Mouse (Mus musculus) limb, embryonic 13.5 days (tissue): ENCODE measurements around the gene Gm19426. TPM values are rescaled to one million over a fixed set of nuclear protein-coding genes. Genes with fewer than 3 reads are reported as not detected.
A peak's percentile ranks its signal among the peaks of the same experiment; 100 is the strongest.

ENCODE experiments used
- ATAC-seq: fragments of 200-750 bp; cut with Nextera tagmentation; 2 replicates; pipeline ENCODE4 v1.8.0; 2017; ENCODE audit warnings: low read depth, moderate number of reproducible peaks, moderate TSS enrichment; ENCODE audit not compliant: low FRiP score
- H3K27ac ChIP-seq: fragments of 300-500 bp; sonication (generic); 2 replicates; pipeline ENCODE4 v1.5.1; 2015; ENCODE audit warnings: inconsistent platforms, mild to moderate bottlenecking, moderate library complexity
- H3K27me3 ChIP-seq: fragments of 300-500 bp; sonication (generic); 2 replicates; pipeline ENCODE4 v1.6.1; 2015; ENCODE audit warnings: mild to moderate bottlenecking, inconsistent platforms
- H3K36me3 ChIP-seq: fragments of 300-500 bp; sonication (generic); 2 replicates; pipeline ENCODE4 v1.6.1; 2015; ENCODE audit warnings: inconsistent platforms, mild to moderate bottlenecking, moderate library complexity
- H3K4me1 ChIP-seq: fragments of 300-500 bp; sonication (generic); 2 replicates; pipeline ENCODE4 v1.6.1; 2015; ENCODE audit warnings: inconsistent platforms
- H3K4me2 ChIP-seq: fragments of 300-500 bp; sonication (generic); replicated peaks from 2 replicates; pipeline ENCODE4 v1.6.1; 2015; ENCODE audit warnings: inconsistent platforms, mild to moderate bottlenecking, moderate library complexity
- H3K4me3 ChIP-seq: fragments of 300-500 bp; sonication (generic); 2 replicates; pipeline ENCODE4 v1.5.1; 2015; ENCODE audit warnings: moderate library complexity, mild to moderate bottlenecking, inconsistent platforms
- H3K9ac ChIP-seq: fragments of 300-500 bp; sonication (generic); 2 replicates; pipeline ENCODE4 v1.6.1; 2015; ENCODE audit warnings: mild to moderate bottlenecking, inconsistent platforms
- H3K9me3 ChIP-seq: fragments of 300-500 bp; sonication (generic); 2 replicates; pipeline ENCODE4 v1.6.1; 2016; ENCODE audit warnings: inconsistent platforms
- WGBS: fragments of 180-500 bp; shearing (Covaris S2); methylation state at CpG from one replicate; pipeline ENCODE4 v1.1.7; 2015; 5-methylcytosine and 5-hydroxymethylcytosine counted together
- polyA plus RNA-seq: library from polyadenylated mRNA; unstranded; fragments of >200 nt; fragmentation: Nextera tagmentation; extraction: Ambion mirVana; gene quantifications from 2 replicates; pipeline ENCODE4 v1.2.1, GENCODE M21; 2015

Gm19426 gene
- polyA plus RNA-seq, 1 experiment from 2014 or later = 11.4 TPM

DNA sequence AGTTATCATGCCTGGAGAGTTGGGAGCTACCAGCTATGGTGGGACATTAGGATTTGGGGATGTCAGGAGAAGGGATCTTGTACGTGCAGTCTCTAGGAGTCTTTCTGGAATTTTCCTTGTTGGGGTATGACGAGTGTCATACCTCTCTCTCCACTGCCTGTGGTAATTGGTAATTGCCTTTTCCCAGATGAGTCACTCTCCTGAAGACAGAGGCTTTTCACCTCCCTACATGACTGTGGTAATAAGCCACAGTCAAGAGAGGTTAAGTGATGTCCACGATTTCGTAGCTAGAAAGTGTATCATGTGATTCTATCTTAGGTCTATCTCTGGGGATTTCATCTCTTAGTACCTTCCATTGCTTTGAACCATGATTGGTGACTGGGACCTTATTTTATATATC, 29.0 kb upstream of the Gm19426 start:
- Histone ChIP-seq H3K4me3 (no peak overlapping the region), H3K9me3 (no peaks in the 10 kb centered on the region), H3K36me3 (no peaks in the 10 kb centered on the region), H3K9ac (no peak overlapping the region), H3K27me3 (no peaks in the 10 kb centered on the region), H3K4me1 (peaks cover 9% of the 10 kb centered on the region), H3K4me2 (no peak overlapping the region), H3K27ac (no peak overlapping the region)
- no peak for ATAC-seq
- 85% methylated on average over 4 of the region's 4 CpGs for WGBS

DNA sequence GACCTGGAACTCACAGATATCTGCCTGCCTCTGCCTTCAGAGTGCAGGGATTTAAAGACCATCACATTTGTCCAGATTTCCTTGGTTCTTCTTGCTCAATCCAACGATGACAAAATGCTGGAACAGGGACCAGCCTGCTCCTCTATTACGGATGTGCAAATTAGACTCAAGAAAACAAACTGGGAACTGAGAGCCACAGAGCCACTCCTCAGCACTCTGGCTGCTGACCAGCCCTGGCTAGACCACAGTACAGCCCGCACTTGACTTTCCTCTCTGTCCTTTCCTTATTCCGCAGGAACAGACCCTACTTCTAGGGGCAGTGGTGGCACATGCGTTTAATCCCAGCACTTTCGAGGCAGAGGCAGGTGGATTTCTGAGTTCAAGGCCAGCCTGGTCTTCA, 27.0 kb upstream of the Gm19426 start:
- H3K27ac ChIP-seq = no peak overlapping the region
- H3K9me3 ChIP-seq = no peaks in the 10 kb centered on the region
- H3K36me3 ChIP-seq = no peaks in the 10 kb centered on the region
- 73% methylated on average over 6 of the region's 6 CpGs for WGBS
- ATAC-seq = no peak
- peaks cover 9% of the 10 kb centered on the region for H3K4me1 ChIP-seq
- no peak overlapping the region for H3K9ac ChIP-seq
- H3K4me2 ChIP-seq = no peak overlapping the region
- H3K4me3 ChIP-seq = no peak overlapping the region
- no peaks in the 10 kb centered on the region for H3K27me3 ChIP-seq

DNA sequence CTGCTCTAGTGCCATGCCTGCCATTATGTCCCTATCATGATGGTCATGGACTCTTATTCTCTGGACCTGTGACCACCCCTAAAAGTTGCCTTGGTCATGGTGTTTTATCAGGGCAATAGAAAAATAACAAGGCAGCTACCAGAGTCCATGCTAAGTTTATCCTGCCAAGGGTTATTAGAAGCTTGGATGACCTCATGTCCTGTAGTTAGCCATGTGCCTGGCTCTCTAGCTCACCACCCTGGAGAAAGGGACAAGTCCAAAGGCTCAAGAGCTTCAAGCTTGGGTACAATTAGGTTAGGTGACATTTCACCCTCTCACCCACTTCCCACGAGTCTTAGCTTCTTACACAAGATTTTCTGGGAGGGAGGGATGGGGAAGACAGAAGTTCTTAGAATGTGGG, 19.4 kb upstream of the Gm19426 start:
- Histone ChIP-seq H3K27ac (no peak overlapping the region), H3K9me3 (no peaks in the 10 kb centered on the region), H3K27me3 (no peaks in the 10 kb centered on the region), H3K4me3 (no peak overlapping the region), H3K4me1 (no peaks in the 10 kb centered on the region), H3K36me3 (no peaks in the 10 kb centered on the region), H3K4me2 (no peak overlapping the region), H3K9ac (no peak overlapping the region)
- ATAC-seq = no peak
- WGBS = 46% methylated on average over 1 of the region's 1 CpGs

GRCm38 (mm10) chr2:84762295-84762694, 18.8 kb upstream of the Gm19426 start:
- WGBS = 63% methylated on average over 3 of the region's 4 CpGs
- Histone ChIP-seq H3K36me3 (no peaks in the 10 kb centered on the region), H3K4me1 (no peaks in the 10 kb centered on the region), H3K27ac (no peak overlapping the region), H3K9me3 (no peaks in the 10 kb centered on the region), H3K27me3 (no peaks in the 10 kb centered on the region), H3K9ac (no peak overlapping the region), H3K4me2 (no peak overlapping the region), H3K4me3 (no peak overlapping the region)
- ATAC-seq = no peak

GRCm38 (mm10) chr2:84761840-84762239, 18.4 kb upstream of the Gm19426 start:
- Histone ChIP-seq H3K27me3 (no peaks in the 10 kb centered on the region), H3K9ac (no peak overlapping the region), H3K36me3 (no peaks in the 10 kb centered on the region), H3K9me3 (no peaks in the 10 kb centered on the region), H3K4me3 (no peak overlapping the region), H3K4me2 (no peak overlapping the region), H3K4me1 (no peaks in the 10 kb centered on the region), H3K27ac (no peak overlapping the region)
- ATAC-seq = no peak
- WGBS = 76% methylated on average over 1 of the region's 1 CpGs

GRCm38 (mm10) chr2:84761309-84761708, 17.9 kb upstream of the Gm19426 start:
- H3K9ac ChIP-seq = no peak overlapping the region
- H3K4me2 ChIP-seq = no peak overlapping the region
- no peak overlapping the region for H3K4me3 ChIP-seq
- 78% methylated on average over 3 of the region's 3 CpGs for WGBS
- no peak for ATAC-seq
- H3K9me3 ChIP-seq = no peaks in the 10 kb centered on the region
- no peaks in the 10 kb centered on the region for H3K4me1 ChIP-seq
- no peak overlapping the region for H3K27ac ChIP-seq
- H3K27me3 ChIP-seq = no peaks in the 10 kb centered on the region
- H3K36me3 ChIP-seq = no peaks in the 10 kb centered on the region

DNA sequence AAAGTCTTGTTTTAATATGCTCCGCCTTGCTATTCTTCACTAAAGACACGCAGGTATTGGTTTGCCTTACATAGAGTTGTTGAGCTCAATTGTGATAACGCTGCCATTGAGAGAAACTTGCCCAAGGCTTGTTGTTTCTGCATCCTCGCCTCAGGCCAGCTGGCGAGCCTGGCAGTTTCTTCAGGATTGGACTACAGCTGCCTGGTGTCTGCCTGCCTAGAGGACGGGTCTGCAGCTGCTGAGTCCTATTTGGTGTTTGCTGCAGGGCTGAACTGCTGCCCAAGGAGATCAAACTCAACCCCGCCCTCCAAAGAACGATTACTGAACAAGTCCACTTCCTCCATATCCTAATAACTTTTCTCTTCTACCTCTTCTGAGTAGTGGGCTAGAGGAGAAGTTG, 17.3 kb upstream of the Gm19426 start:
- no peak for ATAC-seq
- no peak overlapping the region for H3K4me3 ChIP-seq
- 64% methylated on average over 8 of the region's 8 CpGs for whole genome bisulfite sequencing
- no peak overlapping the region for H3K9ac ChIP-seq
- H3K27ac ChIP-seq = no peak overlapping the region
- no peaks in the 10 kb centered on the region for H3K9me3 ChIP-seq
- no peak overlapping the region for H3K4me2 ChIP-seq
- no peaks in the 10 kb centered on the region for H3K36me3 ChIP-seq
- no peaks in the 10 kb centered on the region for H3K27me3 ChIP-seq
- no peaks in the 10 kb centered on the region for H3K4me1 ChIP-seq

DNA sequence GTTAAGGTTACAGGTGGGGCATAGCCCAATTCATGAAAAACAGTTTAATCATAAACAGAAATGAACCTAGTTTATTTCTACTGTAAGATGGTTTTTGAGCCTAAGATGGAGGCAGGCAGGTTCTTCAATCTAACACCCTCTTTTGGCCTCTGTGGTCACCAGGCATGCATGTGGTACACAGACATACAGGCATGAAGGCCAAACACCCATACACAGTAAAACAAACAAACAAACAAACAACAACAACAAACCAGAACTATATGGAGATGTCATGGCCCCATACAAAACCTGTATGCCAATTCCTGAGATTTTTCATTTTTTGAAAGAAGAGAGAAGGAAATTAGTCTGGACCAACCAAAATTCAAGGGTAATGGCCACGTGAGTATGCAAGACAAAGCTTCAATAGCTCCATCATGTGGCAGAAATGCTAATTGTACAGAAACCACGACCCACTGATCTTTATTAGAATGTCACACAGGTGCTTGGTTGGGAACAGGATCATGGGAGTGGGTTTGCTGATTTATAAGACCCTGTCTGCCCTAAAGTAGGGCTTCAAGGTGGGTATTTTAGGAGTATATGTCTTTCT, 15.2 kb upstream of the Gm19426 start:
- H3K9ac ChIP-seq = no peak overlapping the region
- H3K9me3 ChIP-seq = no peaks in the 10 kb centered on the region
- peak; percentile 76 for ATAC-seq
- H3K4me3 ChIP-seq = no peak overlapping the region
- H3K4me1 ChIP-seq = no peaks in the 10 kb centered on the region
- H3K4me2 ChIP-seq = no peak overlapping the region
- WGBS = 0% methylated on average over 2 of the region's 2 CpGs
- H3K27me3 ChIP-seq = no peaks in the 10 kb centered on the region
- no peak overlapping the region for H3K27ac ChIP-seq
- H3K36me3 ChIP-seq = no peaks in the 10 kb centered on the region

GRCm38 (mm10) chr2:84757026-84757682, 13.7 kb upstream of the Gm19426 start:
- Histone ChIP-seq H3K27ac (no peak overlapping the region), H3K36me3 (no peaks in the 10 kb centered on the region), H3K4me1 (no peaks in the 10 kb centered on the region), H3K9ac (no peak overlapping the region), H3K9me3 (no peaks in the 10 kb centered on the region), H3K4me2 (no peak overlapping the region), H3K27me3 (no peaks in the 10 kb centered on the region), H3K4me3 (no peak overlapping the region)
- WGBS = 57% methylated on average over 7 of the region's 7 CpGs
- no peak for ATAC-seq

- H3K9ac ChIP-seq = no peak overlapping the region
- no peaks in the 10 kb centered on the region for H3K27me3 ChIP-seq
- no peak overlapping the region for H3K27ac ChIP-seq
- ATAC-seq = no peak
- H3K4me3 ChIP-seq = no peak overlapping the region
- H3K4me2 ChIP-seq = no peak overlapping the region
- 60% methylated on average over 5 of the region's 5 CpGs for WGBS
- no peaks in the 10 kb centered on the region for H3K4me1 ChIP-seq
- H3K9me3 ChIP-seq = no peaks in the 10 kb centered on the region
- H3K36me3 ChIP-seq = no peaks in the 10 kb centered on the region
Measured at GRCm38 (mm10) chr2:84756245-84756644, 12.8 kb upstream of the Gm19426 start.

- 80% methylated on average over 6 of the region's 6 CpGs for WGBS
Measured at GRCm38 (mm10) chr2:84750115-84750514, 6.7 kb upstream of the Gm19426 start.

GRCm38 (mm10) chr2:84744126-84744525, 671 bp upstream of the Gm19426 start:
- Histone ChIP-seq H3K9ac (peak overlapping the region; percentile 100), H3K27me3 (no peaks in the 10 kb centered on the region), H3K4me3 (peak overlapping the region; percentile 94), H3K4me1 (peaks cover 38% of the 10 kb centered on the region), H3K36me3 (peaks cover 14% of the 10 kb centered on the region), H3K9me3 (no peaks in the 10 kb centered on the region), H3K27ac (peak overlapping the region; percentile 94), H3K4me2 (peak overlapping the region; percentile 95)
- ATAC-seq = peak; percentile 7
- WGBS = under 1% methylated on average over 10 of the region's 10 CpGs

More at GRCm38 (mm10) chr2:84750115-84750514, 6.7 kb upstream of the Gm19426 start:
- Histone ChIP-seq H3K9ac (no peak overlapping the region), H3K36me3 (no peaks in the 10 kb centered on the region), H3K4me3 (no peak overlapping the region), H3K9me3 (no peaks in the 10 kb centered on the region), H3K4me1 (no peaks in the 10 kb centered on the region), H3K27me3 (no peaks in the 10 kb centered on the region), H3K27ac (no peak overlapping the region), H3K4me2 (no peak overlapping the region)
- ATAC-seq = peak; percentile 32; the same call in 1 of the 2 replicates
